Mouse (Mus musculus) ZHBTc4 (cell line): Measurements from ENCODE around the gene Mapk8ip2.
A peak's percentile ranks its signal among the peaks of the same experiment; 100 is the strongest.
"Not testable (repeated sequence)": the region's sequence is repeated elsewhere in the genome, so short reads cannot be mapped to it uniquely, and the experiment has no call there.

Source experiments
- DNase-seq: peaks from one replicate; pipeline ENCODE4 v3.0.0-alpha.2; 2011; ENCODE audit warnings: low read depth, low spot score

The Mapk8ip2 gene

DNA sequence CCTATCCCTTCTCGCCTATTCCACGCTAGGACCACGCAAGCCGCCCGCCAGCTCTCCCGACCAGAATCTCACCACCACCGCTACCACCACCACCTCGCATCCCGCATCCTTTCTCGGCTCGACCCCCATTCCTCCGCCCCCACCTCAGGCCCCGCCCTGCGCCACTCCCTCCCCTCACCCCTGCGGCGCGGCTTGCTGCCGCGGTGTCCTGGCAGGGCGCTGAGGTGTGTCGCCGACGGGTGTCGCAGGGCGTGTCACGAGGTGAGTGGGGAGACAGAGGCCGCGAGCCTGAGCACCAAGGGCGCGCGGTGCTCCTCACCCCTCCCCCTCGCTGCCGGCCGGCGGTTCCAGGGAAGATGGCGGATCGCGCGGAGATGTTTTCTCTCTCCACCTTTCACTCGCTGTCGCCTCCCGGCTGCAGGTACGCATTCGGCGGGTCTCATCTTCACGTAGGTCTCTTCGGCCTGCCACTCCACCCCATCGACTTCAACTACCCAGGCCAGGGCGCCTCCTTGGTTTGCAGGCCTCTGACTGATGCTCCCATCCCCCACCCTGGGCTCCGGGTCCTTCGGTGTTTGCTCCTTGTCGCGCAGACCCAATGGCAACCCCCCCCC, at the start of gene Mapk8ip2:
Mapk8ip2 (plus strand) TSS at position 49 of the 614 bp plus-strand sequence.
- peak; percentile 87 for DNase-seq

DNA sequence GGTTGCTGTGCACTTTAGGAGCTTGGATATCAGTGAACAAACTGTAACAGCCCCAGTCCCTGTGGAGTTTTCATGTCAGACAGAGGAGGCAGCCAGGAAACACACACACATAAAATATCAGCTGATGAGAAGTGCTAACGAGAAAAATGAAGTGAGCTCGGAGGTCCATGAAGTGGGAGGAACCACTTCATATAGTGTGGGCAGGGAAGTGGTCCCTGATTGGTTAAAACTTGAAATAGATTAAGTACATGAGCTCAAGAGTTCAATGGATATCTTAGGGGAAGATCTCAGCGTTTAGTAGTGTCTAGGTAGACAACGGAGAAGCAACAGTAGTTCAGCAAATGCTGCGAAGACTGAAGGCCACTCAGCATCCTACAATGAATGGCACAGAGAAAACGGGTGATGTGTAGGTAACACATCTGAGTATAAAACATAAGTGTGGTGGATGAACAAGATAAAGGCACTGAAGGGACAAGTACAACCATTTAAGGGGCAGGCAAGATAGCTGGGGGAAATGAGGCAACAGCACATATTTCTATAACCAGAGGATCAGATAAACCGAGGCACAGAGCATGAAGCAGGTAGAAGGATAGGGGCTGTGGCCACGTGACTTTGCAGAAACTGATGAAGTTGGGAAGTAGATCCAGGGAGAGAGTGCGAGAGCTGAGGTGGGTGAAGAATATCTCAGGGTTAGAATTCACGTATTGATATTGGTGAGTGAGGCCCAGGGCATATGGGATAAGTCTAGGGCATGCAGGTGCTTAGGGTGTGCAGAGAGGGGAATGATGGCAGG, 48.7 kb upstream of the Mapk8ip2 start:
- no peak for DNase-seq

DNA sequence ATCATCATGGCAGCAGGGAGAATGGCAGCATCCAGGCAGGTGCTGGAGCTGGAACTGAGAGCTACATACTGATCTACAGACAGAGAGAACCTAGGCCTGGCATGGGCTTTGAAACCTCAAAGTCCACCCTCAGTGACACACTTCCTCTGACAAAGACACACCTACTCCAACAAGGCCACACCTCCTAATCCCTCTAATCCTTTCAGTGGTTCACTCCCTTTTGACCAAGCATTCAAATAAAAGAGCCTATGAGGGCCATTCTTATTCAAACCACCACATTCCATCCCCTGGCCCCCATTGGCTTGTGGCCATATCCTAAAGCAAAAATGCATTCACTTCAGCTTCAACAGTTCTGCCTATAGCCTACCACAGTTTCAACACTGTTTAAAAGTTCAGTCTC, 47.0 kb upstream of the Mapk8ip2 start:
- DNase-seq = peak; percentile 57

DNA sequence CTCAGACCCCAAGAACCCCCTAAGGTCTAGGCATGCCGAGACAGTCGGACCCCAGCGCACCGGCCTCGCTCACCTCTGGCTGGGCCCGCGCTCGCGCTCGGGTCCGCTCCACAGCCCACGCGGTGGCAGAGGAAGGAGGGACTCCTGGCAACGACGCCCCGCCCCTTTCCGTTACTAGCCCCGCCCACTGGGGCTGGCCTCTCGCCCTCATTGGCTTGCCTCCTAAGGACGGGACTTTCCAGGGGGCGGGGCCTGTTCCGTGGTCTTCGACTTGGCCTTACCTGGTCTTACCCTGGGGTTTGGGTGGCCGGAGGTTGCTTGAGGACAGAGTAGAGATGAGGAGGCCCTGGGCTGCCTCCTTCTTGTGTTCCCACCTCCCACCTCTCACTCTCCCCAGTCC, 43.6 kb upstream of the Mapk8ip2 start, which contains the start of gene Syce3:
Syce3 (minus strand) TSS at position 386 of the 400 bp plus-strand sequence.
- peak; percentile 89 for DNase-seq

DNA sequence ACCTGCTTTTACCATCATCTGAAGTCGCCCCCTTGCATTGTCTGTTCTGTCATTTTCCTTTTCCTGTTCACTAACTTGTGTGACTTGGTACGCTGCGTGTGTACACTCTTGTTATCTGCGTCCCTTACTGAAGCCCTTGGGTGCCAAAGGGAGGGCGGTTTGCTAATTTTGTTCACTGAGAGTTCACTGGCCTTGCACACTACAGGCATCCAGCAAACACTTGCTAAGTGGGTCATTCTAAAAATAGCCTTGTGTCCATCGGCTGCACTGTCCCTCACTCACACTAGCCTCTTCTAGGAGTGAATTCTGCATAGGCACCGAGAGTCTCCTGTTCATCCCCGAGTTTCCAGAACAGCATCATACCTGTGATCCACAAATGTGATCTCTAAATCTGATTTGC, 38.4 kb upstream of the Mapk8ip2 start:
- no peak for DNase-seq

DNA sequence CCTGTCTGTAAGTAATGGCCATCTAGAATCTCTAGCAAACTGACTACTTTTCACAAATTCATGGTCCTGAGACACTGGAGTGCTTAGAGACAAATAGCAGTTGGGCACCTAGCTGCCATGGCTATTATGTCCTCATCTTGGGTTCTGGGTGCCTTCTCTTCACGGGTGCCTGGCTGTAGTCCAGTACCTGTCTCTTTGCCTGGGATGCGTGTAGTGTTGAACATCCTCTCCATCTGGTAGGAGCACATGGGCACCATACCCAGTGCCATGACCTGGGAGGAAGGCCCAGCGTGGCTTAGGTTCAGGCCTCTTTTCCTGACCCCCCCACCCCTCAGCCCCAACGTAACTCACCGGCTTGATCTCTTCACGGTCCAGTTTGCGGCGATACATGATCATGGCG, 31.8 kb upstream of the Mapk8ip2 start:
- no peak for DNase-seq

DNA sequence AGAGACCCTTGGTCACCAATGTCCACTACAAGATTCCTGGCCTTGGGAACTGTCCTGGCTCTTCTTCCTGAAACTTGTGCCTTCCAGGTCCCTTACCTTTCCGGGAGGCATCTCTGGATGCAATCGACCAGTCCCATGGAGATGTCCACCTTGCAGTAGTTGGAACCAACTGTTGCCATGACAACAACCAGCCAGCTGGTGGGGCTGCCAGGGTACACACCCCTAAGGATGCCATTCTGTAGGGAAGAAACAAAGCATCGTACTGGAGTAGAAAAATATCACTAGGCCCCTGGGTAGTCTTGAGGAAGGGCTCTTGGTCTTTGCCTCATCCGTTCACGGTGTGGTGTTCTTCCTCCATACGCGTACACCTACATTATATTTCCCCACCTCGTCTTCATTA, 29.1 kb upstream of the Mapk8ip2 start:
- no peak for DNase-seq

DNA sequence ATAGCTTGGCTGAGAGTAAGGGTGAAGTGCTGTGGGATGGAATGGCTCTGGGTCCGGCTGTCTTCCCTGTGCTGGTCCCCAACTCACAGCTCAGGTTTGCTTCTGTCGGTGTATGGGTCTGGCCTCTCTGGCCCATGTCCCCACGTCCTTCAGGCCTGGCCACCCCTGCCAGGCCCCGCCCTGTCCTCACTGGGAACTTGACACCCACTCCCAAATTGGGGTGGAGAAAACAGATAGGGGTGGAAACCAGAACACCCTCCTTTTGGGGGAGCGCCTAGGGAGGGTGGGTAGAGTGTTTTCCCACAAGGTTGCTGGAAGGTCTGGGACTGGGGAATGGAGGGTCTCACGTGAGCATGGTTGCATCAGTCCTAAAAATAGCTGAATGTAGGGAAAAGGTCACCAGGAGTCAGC, 28.0 kb upstream of the Mapk8ip2 start, which contains the start of gene Cpt1b:
Cpt1b (minus strand) TSS at position 153 of the 411 bp plus-strand sequence.
- DNase-seq = peak; percentile 28

DNA sequence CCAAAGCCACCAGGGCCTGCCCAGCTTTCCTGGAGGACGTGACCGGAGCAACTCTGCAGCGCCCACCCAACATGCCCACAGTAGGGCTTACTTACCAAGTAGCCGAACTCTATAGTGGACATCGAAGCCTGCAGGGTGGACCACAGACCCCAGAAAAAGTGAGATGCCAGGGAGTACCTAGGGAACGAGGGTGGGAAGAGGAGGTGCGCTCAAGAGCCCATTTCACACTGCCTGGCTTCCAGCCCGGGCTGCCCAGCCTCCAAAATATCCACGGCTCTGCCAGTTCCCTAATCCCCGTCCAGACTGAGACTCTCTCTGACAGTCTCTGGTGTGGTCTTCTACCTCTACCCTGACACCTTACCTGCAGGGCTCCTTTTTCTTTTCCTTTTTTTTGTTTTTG, 27.0 kb upstream of the Mapk8ip2 start:
- DNase-seq = no peak

DNA sequence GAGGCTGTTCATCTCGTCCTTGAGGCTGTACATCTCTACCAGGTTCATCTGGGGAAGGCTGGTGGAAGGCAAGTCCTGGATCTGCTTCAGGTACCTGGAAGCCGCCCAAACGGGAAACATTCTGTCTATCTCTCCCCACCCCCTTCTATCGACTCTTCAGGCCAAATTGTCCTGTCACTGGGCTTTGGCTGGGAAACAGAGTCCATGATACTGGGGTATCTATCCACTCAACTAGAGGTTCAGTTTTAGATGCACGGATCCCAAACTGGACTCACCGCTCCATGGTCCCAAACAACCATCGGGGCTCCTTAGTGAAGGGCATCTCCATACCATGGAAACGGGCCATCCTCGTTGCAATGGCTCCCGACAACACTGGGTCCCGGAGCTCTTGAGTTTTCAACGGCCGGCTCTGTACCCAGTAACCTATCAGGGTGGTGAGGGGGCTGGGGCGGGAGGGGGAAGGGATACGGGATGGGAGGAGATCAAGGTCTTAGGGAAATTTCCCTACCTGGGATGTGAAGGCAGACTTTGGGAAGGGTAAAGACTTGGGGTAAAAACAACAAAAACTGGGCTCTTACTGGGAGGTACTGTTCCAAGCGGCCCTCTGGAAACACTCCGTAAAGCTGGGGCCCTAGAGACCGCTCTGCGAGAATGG, 25.4 kb upstream of the Mapk8ip2 start:
- no peak for DNase-seq

DNA sequence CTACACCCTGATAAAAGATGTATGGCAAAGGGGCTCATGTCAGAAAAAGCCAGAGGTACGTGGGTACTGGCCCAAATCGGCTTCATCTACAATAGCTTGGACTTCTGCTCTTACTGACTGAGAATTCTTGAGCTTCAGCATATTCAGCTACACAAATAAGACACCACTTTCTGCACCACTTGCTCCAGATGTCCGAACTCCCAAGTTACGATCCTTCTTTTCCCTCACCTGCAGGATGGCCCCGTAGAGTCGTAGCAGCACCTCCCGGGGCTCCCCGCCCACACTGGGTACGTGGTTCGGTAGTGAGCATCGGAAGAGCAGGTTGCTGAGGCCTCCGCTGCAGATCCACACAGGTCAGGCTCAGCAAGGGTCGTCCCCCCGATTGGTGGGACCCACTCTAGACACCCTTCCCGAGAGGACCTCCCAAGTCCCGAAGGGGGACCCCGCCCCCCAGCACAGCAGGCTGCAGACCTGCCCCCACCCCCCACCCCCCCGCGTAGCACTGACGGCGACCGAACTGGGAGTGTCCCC, 24.8 kb upstream of the Mapk8ip2 start:
- DNase-seq = peak; percentile 30

DNA sequence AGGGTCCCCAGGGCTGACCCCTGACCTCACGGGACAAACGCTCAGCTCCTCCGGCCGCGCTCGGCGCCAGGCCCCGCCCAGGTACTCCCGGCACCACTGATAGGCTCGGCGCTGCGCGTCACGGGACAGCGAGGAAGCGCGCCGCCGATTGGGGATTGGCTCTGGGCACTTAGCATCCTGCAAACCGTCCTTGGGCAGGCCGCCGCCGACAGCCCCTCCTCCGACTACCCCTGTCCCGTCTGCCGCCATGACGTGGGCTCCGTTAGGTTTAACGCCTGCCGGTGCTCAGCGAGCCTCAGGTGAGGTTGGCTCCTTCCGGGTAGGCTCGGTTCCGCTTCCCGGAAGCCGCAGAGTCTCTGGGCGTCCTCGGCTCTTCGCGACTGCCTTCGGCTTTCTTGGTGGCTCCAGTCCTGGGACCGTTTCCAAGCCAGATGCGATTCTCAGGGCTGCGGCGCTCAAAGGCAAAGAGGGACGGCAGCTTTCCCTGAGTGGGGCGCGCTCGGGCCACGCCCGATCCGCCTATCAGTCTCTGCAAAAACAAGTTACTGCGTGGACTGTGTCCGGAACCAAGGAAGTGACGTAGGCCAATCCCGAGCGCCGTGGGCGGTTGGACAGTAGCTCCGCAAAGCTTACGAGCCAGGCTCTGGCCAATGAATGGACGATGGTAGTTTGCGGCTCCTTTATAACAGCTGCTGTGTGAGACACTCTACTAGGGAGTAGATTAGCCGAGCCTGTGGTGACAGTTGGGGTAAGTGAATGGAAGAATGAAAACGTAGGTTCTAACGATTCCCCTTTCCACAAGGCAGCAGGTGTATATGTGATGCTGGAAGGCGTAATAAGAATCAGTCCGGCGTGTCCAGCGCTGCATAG, 24.1 kb upstream of the Mapk8ip2 start, which contains the start of the genes C730034F03Rik, Gm44502 and Chkb:
C730034F03Rik (plus strand) TSS at position 238 of the 870 bp plus-strand sequence.
Gm44502 (minus strand) TSS at position 345 of the 870 bp plus-strand sequence.
Chkb (minus strand) TSS at position 557 of the 870 bp plus-strand sequence.
- peak; percentile 95 for DNase-seq

DNA sequence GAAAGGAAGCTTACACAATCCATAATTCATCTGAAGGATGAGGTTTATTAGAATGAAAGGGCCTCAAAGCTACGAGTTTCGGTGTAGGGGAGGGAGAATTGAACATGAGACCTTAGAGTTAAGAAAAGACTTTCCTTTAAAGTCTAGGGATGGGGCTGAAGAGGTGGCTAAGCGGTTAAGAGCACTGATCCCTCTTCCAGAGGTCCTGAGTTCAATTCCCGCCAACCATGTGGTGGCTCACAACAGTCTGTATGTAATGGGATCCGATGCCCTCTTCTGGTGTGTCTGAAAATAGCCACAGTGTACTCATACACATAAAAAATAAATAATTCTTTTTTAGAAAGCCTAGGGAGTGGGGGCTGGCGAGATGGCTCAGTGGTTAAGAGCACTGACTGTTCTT, 23.4 kb upstream of the Mapk8ip2 start:
- DNase-seq = no peak

DNA sequence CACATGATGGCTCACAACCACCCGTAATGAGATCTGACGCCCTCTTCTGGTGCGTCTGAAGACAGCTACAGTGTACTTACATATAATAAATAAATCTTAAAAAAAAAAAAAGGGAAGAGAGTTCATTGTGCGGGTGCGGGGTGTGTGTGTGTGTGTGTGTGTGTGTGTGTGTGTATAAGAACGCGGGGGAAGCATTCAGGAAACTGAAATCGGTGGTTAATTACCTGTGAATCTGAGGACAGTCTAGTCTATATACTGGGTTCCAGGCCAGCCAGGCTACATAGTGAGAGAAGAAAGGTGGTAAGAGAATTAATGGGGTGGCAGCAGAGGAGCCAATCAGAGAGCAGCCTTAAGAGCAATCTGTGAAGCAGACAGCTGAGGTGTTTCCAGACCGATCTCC, 22.9 kb upstream of the Mapk8ip2 start:
- DNase-seq = not testable (repeated sequence)

DNA sequence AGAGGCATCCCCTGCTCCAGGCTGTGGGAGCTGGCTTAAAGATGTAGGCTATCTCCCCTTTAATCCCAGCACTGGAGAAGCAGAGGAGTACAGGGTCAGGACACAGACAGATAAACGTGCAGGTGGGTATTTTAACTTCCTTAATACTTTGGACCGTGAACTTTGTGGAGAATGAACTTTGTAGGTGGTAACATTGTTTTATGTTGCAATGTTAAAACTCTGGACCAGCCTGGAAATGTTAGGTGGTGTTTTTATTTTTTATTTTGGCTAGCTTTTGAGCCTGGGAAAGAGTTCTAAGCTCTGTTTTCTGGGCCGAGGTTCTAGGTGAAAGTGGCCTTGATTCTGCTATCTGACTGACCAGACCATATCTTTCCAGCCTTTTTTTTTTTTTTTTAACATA, 22.4 kb upstream of the Mapk8ip2 start:
- DNase-seq = no peak

DNA sequence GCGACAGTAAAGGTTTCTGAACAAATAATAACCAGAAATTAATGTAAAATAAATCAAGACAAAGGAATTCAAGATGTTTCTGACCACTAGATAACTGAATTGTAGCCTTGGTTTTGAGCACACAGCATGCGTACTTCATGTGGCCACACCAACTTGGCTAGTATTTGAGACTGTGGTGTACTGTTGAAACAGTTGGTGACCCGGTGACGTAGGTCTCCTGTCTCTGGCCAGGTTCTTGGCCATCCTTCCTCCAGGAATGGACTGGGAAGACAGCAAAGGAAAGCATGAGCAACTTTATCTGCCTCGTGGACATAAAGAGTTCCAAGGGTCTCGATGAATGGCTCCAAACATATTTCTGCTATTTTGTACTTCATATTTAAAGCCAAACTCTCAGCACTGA, 21.9 kb upstream of the Mapk8ip2 start:
- DNase-seq = no peak

DNA sequence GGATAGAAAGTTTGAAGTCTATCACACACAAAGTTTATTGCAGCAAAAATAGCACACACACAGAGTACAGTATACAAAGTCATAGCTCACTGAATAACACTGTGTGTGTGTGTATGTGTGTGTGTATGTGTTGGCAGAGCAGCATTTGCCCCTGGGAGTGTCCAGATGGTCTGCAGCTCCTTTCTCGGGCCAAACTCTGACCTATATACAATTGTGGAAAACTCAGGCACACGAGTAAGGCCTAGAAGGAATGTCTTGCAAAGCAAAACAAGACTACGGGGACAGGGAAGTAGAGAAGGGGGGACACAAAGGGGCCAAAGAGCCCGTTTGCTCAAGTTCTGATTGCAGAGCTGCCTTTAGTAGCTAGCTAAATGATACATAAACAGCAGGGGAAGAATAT, 20.8 kb upstream of the Mapk8ip2 start:
- no peak for DNase-seq

DNA sequence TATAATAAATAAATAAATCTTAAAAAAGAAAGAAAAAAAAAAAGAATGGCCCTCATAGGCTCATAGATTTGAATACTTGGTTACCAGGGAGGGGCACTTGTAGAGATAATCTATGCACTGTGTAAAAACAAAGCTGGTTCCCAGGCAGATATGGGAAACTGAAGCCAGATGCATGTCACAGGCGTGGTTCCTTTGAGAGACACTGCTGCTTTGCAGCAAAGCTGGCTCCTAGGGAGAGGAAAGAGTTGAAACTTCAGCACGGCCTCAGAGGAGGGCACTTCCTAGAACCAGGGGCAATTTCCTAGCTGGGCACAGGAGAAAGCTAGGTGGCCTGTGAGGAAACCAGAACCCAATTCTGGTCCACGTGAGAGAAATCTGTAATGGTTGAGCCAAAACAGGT, 19.6 kb upstream of the Mapk8ip2 start:
- no peak for DNase-seq

DNA sequence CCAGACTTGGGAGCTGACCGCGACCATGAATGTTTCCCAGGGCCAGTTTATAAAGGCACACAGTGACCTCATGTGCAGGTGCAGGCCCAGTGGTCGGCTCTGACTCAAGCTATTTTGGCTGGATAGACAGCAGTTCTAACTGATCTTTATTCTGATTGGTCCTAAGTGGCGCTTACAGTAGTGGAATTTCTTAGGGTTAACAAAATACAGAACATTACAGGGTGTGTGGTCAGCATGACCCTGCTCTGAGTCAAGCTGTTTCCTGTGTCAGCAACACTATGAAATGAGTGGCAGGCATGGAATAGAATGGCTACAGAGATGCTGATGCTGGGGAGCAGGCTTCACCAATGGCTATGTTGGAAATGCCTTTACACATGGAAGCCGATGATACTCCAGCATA, 17.8 kb upstream of the Mapk8ip2 start:
- no peak for DNase-seq

DNA sequence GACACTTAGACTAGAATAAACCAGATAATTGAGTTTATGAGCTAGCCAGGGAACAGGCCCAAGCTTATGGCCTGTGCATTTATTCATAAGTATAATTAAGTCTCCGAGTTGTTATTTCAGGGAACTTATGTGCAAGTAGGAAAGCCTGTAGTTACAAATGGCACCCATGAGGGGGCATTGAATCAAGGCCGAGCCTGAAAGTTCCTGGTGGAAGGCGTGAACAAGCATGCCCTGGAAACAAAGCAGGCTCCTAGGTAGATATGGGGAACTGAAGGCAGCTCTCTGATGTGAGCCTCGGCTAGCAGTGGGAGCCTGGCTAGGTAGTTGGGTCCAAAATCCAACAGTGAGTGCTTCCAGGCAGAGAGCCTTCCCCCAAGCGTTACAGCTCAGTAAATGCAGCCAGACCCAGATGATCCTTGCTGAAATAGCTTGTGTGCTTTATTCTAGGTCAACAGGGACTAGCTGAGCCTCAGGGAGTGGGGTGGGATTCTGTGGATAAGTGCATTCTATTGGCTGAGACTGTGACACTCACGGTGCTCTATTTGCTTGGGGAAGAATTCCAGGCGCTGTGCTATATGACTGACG, 11.1 kb upstream of the Mapk8ip2 start:
- DNase-seq = peak; percentile 75
